Mouse (Mus musculus) spleen, embryonic (tissue): ENCODE results near the gene Man2a1.
"Not testable (repeated sequence)": the region's sequence is repeated elsewhere in the genome, so short reads cannot be mapped to it uniquely, and the experiment has no call there.

ENCODE experiments used
- CTCF ChIA-PET: fragments of 350-600 bp; sonication (Branson Sonifier 250); formaldehyde crosslinking; loops from one replicate; lab custom pipeline; 2022; lab: Charles Lee

Gene Man2a1

DNA sequence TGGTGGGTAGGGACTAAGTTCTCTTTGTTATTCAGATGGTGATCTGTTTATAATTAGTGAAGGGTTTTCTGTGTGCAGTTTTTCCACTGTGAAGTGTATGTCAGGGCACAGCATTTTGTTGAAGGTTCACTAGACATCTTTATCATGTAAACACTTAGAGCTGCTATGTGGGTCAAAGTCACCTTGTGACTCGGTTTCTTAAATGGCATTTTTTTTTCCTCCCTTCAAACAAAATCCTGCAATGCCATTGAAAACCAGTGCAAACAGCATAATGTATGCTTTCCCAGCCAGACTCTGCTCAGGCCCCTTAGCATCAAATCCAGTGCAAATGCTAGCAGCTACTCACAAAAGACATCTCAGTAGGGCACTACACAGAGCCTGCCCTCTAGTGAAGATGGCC, 148.6 kb downstream of the Man2a1 start:
- CTCF ChIA-PET, result interaction anchor here (0.6 kb wide), 1 partner anchor 28 kb away, joined by 4 read pairs; no protein-coding TSS in a partner anchor

DNA sequence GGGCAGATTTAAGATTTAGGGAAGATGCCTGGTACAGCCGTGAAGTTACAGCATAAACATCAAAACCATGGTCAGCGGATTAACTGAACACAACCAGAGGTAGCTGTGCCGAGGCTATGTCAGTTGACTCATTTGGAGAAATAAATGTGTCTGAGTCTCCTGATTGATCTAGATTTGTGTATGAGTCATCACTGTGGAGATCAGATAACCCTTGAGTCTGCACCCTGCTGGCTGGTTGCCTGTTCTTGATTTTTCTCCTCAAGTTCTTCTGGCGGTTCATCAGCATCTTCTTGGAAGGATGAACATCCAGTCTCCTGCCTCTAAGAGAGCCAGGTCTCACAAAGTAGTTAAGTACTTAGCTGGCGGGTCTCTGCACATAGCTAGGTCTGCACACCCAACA, 150.7 kb downstream of the Man2a1 start:
- CTCF ChIA-PET, result no interaction called here

DNA sequence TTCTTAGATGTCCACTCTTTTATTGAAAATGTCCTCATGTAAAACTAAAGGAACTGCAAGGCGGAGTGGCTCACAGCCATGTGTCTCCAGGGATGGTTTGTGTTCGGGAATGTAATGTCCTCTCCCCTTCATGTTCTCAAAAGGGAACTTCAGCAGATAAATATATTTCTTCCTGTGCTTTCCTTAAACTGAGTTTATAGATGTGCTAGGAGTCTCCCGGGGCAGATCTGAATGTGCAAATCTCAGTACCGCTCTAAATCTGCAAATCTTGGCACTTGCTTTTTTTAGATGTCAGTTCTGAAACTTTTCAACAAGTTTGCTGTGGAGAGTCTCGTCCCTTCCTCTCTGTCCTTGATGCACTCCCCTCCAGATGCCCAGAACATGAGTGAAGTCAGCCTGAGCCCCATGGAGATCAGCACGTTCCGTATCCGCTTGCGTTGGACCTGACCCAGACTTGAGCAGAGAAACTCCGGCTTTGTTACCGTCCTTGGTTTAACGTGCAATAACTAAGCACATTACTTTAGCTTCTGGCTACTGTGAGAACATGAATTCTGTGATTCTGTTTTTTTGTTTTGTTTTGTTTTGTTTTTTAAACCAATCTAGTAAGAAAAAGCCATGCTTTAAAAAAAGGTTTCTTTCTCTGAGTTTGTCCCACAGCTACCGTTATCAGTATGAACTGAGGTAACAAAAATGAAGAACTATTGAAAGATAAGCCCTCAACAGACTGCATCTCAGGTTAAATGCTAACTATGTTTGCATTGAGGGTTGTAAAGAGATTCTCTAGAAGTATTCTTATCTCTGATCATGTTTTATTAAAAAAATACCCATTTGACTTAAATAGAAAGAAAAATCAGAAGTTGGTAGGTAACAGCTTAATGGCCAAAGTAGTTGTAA, 151.8 kb downstream of the Man2a1 start:
- CTCF ChIA-PET, result no interaction called here

DNA sequence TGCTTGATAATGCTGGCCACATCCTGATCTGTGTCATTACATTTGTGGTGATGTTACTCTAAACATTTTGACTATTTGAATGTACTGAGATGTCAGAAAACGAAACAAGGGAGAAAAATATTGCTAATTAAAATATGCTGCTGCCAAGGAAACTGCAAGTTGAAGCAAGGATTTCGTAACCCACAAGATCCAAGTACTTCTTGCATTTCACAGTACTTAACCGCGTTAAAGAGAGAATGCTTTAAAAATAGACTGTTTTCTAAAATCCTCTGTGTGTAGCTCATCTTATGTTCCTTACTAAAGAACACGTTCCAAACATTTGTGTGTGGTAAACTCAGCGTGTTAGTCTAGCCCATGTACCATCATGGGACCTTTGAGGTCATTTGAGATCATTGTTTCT, 153.0 kb downstream of the Man2a1 start:
- CTCF ChIA-PET, result no interaction called here

DNA sequence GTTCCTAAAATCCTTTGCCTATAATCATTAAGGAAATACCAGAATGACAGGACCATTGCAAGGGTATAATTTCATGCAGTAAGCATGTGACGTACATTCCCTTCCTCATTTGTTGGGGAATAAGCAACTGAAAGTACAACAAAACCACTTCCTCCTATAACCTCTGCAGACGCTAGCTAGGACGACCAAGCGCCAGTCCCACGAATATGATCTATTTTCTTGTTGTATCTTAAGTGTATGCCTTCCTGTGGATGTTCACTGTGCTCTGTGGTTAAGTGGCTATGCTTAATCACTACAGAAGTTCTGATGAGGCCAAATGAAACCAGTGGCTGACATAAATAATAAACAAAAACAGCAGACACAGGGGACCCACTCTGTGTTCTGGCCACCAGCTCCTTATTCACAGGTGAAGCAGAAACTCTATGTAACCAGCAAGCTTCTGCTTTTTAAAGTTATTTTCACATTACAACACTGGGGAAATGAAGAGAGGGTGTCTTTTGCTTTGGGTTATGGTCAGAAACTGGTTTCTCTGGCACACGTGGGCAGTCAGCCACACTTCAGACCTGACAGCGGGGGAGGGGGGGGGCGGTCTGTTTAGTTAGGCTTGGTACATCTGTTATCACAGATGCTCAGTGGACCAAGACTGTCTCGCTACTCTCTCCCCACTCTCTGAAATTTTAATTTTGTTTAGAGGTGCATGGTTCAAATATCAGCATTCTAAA, 153.8 kb downstream of the Man2a1 start:
- CTCF ChIA-PET, result interaction anchor here (0.5 to 0.7 kb wide), 5 partner anchors 116 to 259 kb away, joined by 4 to 34 read pairs (median 6); no protein-coding TSS in a partner anchor

DNA sequence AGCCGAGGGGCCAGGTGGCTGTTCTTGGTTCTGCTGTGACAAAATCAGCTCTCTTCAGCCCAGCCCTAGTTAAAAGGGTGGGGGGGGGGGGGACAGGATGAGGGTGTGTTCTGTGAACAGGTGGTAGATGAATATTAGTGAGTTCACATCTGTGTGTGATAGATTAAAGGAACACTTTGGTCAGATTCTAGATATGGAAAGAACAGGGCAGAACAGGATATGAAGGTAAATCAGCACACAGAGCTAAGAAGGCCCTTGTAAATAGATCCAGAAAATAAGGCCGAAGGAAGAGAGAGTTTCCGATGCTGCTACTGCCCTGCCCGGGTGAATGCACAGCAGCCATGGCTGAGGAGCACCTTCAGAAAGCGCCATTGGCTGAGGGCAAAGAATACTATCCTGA, 154.7 kb downstream of the Man2a1 start:
- CTCF ChIA-PET, result interaction anchor here (0.5 to 0.7 kb wide), 4 partner anchors 88 to 260 kb away, joined by 4 to 8 read pairs (median 6); no protein-coding TSS in a partner anchor

DNA sequence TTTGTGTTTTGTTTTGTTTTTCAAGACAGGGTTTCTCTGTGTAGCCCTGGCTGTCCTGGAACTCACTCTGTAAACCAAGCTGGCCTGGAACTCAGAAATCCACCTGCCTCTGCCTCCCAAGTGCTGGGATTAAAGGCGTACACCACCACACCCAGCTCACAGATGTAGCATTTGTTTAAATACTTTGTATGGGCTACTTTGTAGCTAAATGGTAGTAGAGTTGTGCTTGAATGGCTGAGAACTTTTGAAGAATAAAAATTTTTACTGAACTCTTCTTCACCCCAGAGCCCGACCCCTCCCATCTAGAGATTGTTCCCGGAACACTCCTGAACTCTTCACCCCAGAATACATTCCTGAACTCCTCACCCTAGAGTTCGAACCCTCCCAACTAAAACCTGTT, 162.1 kb downstream of the Man2a1 start:
- CTCF ChIA-PET, result not testable (repeated sequence)

DNA sequence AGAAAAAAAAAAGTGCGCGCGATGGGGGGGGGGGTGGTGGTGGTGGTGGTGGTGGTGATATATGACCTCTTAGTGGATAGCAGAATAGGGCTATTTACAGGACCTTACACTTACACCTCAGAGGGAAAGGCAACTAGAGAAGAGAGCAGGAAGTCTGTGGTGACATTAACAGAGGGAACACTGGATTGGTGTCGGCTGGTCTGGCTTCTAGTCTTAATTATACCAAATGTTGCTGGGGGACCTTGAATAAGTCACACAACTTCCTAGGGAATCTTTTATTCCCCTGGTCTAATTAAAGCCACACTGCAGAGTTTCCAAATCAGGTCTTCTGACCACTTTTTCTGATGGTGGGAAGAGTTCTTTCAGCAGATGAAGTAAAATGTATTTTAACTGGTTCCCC, 163.0 kb downstream of the Man2a1 start:
- CTCF ChIA-PET, result no interaction called here

DNA sequence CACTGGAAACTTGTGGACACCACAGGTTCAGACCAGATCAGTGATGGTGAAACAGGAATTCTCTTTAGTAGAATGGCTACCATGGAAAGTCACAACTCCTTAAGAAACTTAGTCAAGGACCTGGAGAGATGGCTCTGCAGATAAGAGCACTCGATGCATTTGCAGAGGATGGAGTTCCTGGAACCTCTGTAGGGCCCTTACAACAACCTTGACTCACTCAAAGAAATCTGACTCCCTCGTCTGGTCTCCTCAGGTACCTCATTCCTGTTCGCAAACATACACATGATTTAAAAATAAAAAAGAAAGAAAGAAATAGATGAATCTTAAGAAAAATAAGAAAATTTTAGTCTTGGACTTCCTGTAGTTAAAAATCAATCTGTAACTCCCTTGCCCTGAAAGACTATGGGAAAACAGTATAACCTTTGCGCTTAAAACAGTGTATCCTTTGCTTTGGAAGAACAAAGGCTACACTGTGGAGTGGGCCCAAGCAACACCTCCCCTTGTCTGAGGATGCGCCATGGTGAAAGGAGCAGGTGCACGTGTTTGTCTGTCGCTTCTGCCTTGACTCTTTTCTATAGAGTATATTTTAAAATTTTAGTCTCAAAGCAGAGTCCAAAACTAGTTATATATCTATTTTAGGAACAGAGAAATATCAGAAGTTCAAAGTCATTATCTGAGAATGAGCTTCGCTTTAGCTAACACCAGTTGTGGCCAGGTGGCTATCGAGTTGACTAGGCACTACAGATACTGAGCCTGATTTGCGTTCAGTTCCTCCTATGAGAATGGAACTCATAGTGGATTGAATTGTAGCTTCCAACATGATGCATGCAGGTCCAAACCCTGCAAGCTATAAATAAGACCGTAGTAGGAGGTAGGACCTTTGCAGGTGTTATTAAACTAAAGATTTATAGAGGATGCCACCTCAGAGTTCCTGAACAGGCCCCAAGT, 163.9 kb downstream of the Man2a1 start:
- CTCF ChIA-PET, result no interaction called here

DNA sequence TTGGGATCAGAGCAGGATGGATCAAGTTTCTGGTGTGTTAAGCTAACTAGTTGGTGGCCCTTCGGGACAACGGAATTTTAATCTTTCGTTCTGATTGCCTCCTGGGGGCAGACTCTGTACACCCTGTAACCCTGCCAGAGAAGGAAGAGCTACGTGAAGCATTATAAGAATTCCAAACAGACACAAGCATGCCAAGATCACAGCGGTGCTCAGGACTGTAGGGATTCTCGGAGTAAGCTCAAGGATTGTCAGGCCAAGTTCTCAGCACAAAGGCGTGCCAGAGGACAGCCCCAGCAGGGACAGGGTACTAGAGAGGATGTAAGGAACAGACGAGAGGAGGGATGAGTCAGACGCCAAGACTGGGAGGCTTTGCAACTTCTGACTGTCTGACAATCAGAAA, 164.8 kb downstream of the Man2a1 start:
- CTCF ChIA-PET, result no interaction called here

DNA sequence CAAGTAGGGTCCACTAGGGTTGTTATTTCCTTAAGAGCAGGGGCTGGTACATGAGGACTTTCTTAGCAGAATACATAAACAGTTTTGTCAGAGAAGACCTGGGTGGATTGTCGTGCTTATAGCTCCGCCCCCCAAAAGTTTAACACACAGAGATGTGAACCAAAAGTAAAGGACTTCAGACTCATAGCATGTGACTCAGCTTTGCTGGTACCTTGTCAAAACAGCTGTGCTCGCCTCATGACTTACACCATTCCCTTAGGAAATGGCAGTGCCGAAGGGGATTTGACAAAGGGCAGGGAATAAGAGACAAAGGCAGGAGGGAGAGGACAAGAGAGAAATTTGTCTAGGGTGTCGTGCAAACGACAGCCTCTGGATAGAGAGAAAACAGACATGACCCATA, 166.0 kb downstream of the Man2a1 start:
- CTCF ChIA-PET, result no interaction called here

DNA sequence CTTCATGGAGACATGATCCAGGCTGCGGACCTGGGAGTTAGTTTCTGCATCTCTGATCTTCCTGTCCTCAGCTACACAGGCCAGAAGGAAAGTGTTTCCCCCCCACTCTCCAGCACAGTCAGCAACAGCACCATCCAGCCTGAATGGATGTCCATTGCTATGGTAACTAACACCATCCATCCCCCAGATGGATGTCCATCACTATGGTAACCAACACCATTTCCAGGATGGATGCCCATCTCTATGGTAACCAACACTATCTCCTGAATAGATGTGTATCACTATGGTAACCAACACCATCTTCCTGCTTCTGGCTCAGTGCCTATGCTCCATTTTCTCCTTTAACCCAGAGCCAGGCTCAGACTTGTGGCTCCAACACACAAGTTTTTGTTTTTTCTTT, 169.7 kb downstream of the Man2a1 start:
- CTCF ChIA-PET, result no interaction called here

DNA sequence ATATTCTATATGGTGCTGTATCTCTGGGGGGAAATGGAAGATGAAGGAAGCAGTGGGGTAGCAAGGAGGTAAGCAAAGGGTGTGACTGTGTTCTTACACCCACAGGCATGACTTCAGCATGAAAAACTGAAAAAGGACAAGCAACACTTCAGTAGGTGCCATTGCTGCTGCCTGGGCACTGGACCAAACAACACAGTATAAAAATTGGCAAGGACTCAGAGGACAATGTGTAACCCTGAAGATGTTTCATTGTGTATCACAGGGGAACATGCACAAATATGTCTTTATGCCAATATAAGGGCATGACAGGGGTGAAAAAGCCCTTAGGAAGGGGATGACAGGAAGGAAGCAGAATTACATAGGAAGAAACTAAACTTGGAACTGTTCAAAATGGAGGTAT, 172.1 kb downstream of the Man2a1 start:
- CTCF ChIA-PET, result no interaction called here

DNA sequence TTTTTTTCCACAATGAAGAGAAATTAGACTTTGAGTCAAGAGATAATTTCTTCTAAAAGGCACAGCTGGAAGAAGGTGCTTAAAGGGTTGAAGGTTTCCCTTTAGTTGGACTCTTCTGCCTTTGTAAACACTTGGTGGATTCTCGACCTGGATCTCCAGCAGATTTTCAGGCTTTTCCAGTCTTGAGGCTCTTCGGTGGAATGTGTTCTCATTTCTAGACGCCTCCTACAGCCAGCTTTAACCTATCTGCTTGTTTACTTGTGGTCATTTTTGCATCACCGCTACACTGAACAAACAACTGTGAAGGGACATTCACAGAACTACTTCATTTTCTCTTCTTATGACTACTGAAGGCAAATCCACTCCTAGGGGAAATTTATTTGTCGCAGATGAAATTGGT, 173.7 kb downstream of the Man2a1 start:
- CTCF ChIA-PET, result no interaction called here

DNA sequence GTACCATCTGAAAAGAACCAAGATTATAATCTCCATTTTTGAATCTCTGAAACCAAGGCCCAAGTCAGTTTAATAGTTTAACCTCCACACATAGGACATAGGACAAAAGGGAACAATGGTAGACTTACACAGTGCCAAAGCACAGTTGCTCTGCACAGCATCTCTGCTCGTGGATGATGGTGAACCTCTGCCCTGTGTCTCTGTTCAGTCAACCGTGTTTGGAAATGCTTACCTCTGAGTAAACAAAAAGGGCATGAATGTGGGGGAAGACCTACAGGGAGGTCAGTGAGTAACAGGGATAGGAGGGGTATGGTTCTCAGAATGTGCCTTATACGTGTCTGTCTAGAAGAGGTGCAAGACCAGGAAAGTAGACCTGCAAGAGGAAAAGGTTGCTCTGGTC, 177.8 kb downstream of the Man2a1 start:
- CTCF ChIA-PET, result no interaction called here

DNA sequence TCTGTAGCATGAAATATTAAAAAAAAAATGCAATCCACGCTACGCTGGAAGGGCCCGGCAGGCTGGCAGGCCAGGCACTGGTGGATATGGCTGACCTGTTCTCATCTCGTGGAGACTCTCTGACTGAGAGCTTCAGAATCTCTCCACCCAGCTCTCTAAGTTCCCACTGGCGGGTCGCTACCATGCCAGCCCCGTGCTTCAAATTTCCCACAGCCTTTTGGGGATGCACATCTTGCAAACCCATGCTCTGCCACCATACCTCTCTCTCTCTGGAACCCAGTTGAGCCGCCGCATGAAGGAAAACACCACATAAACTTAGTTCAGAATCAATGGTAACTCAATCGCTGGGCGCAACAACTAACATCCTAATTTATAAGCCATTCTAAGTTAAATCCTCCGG, 178.2 kb downstream of the Man2a1 start:
- CTCF ChIA-PET, result no interaction called here

DNA sequence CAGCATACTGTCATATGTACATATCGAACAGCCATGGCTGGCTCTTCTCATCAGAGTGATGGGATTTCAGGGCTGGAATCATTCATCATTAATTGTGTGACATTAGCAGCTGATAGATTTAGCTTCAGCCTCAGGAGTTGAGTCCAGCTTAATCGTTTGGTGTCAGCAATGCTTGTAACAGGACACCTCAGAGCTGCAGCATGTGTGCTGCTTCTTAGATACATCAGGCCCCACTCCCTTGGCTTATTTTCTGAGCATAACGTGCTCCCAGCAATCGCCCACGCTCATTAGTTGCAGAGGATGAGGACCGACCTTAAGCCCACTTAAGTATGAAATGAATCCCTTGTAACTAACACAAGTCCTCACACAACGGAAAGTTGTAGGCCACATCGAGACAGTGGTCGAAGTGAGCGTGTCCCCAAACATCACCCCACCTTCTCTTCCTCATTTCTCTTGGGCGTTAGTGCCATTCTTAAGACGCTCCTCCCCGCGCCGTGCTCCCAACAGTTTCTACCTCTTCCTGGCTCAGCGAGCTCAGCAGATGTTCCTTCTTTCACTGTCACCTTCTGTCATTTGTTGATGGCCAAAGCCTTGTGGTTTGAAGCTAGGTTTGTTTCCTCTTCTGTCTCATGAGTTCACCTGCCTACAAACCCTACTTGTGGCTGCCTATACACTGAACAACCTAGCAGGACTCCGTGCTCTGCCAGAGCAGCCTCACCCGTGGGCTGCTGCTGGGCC, 180.4 kb downstream of the Man2a1 start:
- CTCF ChIA-PET, result no interaction called here

DNA sequence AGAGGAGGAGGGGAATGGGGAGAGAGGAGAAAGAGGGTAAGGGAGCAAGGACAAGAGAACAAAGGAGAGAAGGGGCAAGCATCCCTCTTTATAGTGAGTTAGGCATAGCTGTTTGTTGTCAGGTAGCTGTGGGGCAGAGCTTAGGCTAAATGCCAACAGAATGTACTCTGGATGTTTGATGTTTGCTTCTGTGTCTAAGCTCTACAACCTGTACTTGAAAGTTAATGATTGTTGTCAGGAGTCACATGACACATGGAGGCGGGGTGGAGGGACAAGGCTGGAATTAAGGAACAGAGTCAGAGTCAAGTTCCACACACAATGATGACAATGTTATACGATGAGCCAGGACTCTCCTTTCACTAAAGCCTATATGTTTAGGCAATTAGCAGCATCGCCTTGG, 181.8 kb downstream of the Man2a1 start:
- CTCF ChIA-PET, result no interaction called here

DNA sequence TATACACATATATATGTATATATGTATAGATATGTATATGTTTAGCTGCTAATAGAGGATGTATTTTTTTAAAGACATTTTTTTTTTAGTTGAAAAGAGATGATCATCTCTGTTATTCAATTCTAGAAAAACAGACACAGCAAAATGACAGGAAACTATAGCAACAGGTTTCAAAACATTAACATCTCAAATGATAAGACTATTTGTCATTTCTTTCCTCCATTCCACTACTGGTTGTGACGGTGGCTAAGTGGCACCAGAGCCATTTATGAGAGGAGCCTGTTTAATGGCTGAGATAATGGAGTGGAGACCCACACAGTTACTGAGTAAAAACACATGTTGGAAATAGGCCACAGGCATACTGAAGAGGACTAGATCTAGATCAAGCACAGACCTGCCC, 185.4 kb downstream of the Man2a1 start:
- CTCF ChIA-PET, result no interaction called here

DNA sequence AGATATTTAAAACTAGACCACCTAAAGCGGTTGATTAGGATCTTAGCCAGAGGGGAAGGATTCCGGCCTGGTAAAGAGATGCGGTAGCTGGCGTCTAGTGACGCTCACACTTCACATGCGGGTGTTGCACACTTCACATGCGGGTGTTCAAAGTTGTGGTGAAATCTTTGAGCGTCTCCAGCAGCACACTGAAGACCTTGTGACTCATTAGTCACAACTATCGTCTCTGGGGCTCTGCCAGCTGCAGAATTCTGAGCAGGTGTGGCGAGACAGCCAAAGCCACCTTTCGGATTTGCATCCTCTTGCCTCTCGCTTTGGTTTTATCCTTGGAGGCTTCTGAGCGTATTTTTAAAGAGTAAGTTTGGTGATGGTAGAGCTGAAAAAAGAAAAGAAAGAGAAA, 187.8 kb downstream of the Man2a1 start:
- CTCF ChIA-PET, result no interaction called here

DNA sequence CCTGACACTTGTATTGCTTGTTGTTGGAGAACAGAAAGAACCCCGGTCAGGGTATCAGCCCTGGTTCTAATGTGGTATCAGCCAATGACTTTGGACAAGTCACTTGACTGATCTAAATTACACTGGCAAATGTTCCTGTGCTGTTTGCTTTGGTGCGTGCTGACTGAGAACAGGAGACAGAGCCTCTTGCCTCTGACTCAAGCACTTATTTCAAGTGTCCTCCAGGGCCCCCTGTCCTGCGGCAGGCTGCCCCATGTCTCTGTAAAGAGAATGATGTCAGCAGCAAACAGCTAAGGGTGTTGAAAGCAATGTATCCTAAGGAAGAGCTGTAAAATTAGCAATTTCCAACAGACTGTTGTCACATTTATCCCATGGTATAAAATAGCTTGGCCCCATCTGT, 188.6 kb downstream of the Man2a1 start:
- CTCF ChIA-PET, result no interaction called here
